Mouse (Mus musculus) embryo, embryonic 10.5 days (tissue): ENCODE results near the gene Ctsl.

ENCODE experiments used
- DNase-seq: peaks from one replicate; pipeline ENCODE4 v3.0.0-alpha.2; 2015; ENCODE audit warnings: low spot score

Ctsl gene

GRCm38 (mm10) chr13:64370173-64370940 is at the start of gene Ctsl:
Gene Ctsl, minus strand, starts transcription at chr13:64370890.
- peak; percentile 97 for DNase-seq

- no peak for DNase-seq
These were observed 46.4 kb upstream of the Ctsl start for GRCm38 (mm10) chr13:64416955-64417601.

GRCm38 (mm10) chr13:64415659-64416058 is 45.0 kb upstream of the Ctsl start:
- no peak for DNase-seq

GRCm38 (mm10) chr13:64412752-64413257 is 42.1 kb upstream of the Ctsl start:
- DNase-seq, result no peak

- no peak for DNase-seq
These were observed 40.6 kb upstream of the Ctsl start for GRCm38 (mm10) chr13:64411282-64411681.

- no peak for DNase-seq
These were observed 39.9 kb upstream of the Ctsl start for GRCm38 (mm10) chr13:64410604-64411003.

GRCm38 (mm10) chr13:64407992-64408391 is 37.3 kb upstream of the Ctsl start:
- no peak for DNase-seq

GRCm38 (mm10) chr13:64405550-64405949 is 34.9 kb upstream of the Ctsl start:
- DNase-seq, result no peak

- no peak for DNase-seq
These were observed 32.8 kb upstream of the Ctsl start for GRCm38 (mm10) chr13:64403519-64403918.

- no peak for DNase-seq
These were observed 32.3 kb upstream of the Ctsl start for GRCm38 (mm10) chr13:64402951-64403460.

- DNase-seq, result no peak
These were observed 31.8 kb upstream of the Ctsl start for GRCm38 (mm10) chr13:64402504-64402949.

- DNase-seq, result no peak
These were observed 31.3 kb upstream of the Ctsl start for GRCm38 (mm10) chr13:64402006-64402405.

GRCm38 (mm10) chr13:64400801-64401361 is 30.2 kb upstream of the Ctsl start:
- DNase-seq, result peak; percentile 2

GRCm38 (mm10) chr13:64399906-64400305 is 29.2 kb upstream of the Ctsl start:
- no peak for DNase-seq

- DNase-seq, result no peak
These were observed 27.4 kb upstream of the Ctsl start for GRCm38 (mm10) chr13:64398065-64398464.

- DNase-seq, result no peak
These were observed 26.3 kb upstream of the Ctsl start for GRCm38 (mm10) chr13:64396979-64397378.

- no peak for DNase-seq
These were observed 17.7 kb upstream of the Ctsl start for GRCm38 (mm10) chr13:64388415-64388814.

- no peak for DNase-seq
These were observed 15.4 kb upstream of the Ctsl start for GRCm38 (mm10) chr13:64386048-64386447.

- no peak for DNase-seq
These were observed 14.2 kb upstream of the Ctsl start for GRCm38 (mm10) chr13:64384937-64385336.

GRCm38 (mm10) chr13:64380251-64380650 is 9.6 kb upstream of the Ctsl start:
- DNase-seq, result no peak

- DNase-seq, result no peak
These were observed 7.9 kb upstream of the Ctsl start for GRCm38 (mm10) chr13:64378601-64379000.

- no peak for DNase-seq
These were observed 5.8 kb upstream of the Ctsl start for GRCm38 (mm10) chr13:64376472-64376871.

GRCm38 (mm10) chr13:64375160-64375559 is 4.5 kb upstream of the Ctsl start:
- no peak for DNase-seq
